Mouse (Mus musculus): ENCODE data around the gene Slc35c1. TPM values are rescaled to one million over a fixed set of nuclear protein-coding genes. Genes with fewer than 3 reads are reported as not detected.

The Slc35c1 gene
- polyA plus RNA-seq, 1 experiment: 29.6 TPM

- no peaks in the 10 kb centered on the region for H3K36me3 ChIP-seq (ENCODE audit: control insufficient read depth, insufficient read depth, low read length)
- WGBS: 71% methylated on average over 2 of the region's 2 CpGs
- H3K4me3 ChIP-seq (ENCODE audit: insufficient read depth, low read depth, low read length): no peak overlapping the region
- no peak overlapping the region for H3K27ac ChIP-seq (ENCODE audit: insufficient read depth, low read depth, low read length)
- TF ChIP-seq POLR2A (IDR thresholded peaks at IDR 0.05; ENCODE audit: low read depth, low read length): no peak
- TF ChIP-seq CTCF (conservative IDR thresholded peaks at IDR 0.05; ENCODE audit: insufficient read depth, insufficient read length, low read depth, low read length): no peak
- H3K27me3 ChIP-seq (replicated peaks; ENCODE audit: control insufficient read depth, insufficient read depth, low read length): no peaks in the 10 kb centered on the region
- H3K4me1 ChIP-seq (ENCODE audit: control insufficient read depth, insufficient read depth, low read length): peaks cover 48% of the 10 kb centered on the region
- DNase-seq: no peak
Observed at GRCm38 (mm10) chr2:92430089-92430488, 30.2 kb downstream of the Slc35c1 start.

- no peak overlapping the region for H3K4me3 ChIP-seq (ENCODE audit: insufficient read depth, low read depth, low read length)
- no peaks in the 10 kb centered on the region for H3K36me3 ChIP-seq (ENCODE audit: control insufficient read depth, insufficient read depth, low read length)
- TF ChIP-seq POLR2A (IDR thresholded peaks at IDR 0.05; ENCODE audit: low read depth, low read length) (peak; percentile 6), CTCF (conservative IDR thresholded peaks at IDR 0.05; ENCODE audit: insufficient read depth, insufficient read length, low read depth, low read length) (no peak)
- no peaks in the 10 kb centered on the region for H3K27me3 ChIP-seq (replicated peaks; ENCODE audit: control insufficient read depth, insufficient read depth, low read length)
- H3K4me1 ChIP-seq (ENCODE audit: control insufficient read depth, insufficient read depth, low read length): peaks cover 57% of the 10 kb centered on the region
- WGBS: 21% methylated on average over 6 of the region's 6 CpGs
- peak overlapping the region; percentile 87 for H3K27ac ChIP-seq (ENCODE audit: insufficient read depth, low read depth, low read length)
- DNase-seq: peak; percentile 91
Observed at GRCm38 (mm10) chr2:92427882-92428281, 32.5 kb downstream of the Slc35c1 start.

GRCm38 (mm10) chr2:92426426-92426825 is 33.9 kb downstream of the Slc35c1 start:
- Histone ChIP-seq H3K4me1 (ENCODE audit: control insufficient read depth, insufficient read depth, low read length) (peaks cover 58% of the 10 kb centered on the region), H3K4me3 (ENCODE audit: insufficient read depth, low read depth, low read length) (no peak overlapping the region), H3K36me3 (ENCODE audit: control insufficient read depth, insufficient read depth, low read length) (no peaks in the 10 kb centered on the region), H3K27ac (ENCODE audit: insufficient read depth, low read depth, low read length) (peak overlapping the region; percentile 62), H3K27me3 (replicated peaks; ENCODE audit: control insufficient read depth, insufficient read depth, low read length) (no peaks in the 10 kb centered on the region)
- peak; percentile 60 for DNase-seq
- TF ChIP-seq POLR2A (IDR thresholded peaks at IDR 0.05; ENCODE audit: low read depth, low read length) (no peak), CTCF (conservative IDR thresholded peaks at IDR 0.05; ENCODE audit: insufficient read depth, insufficient read length, low read depth, low read length) (no peak)
- 46% methylated on average over 3 of the region's 3 CpGs for WGBS

- H3K4me3 ChIP-seq (ENCODE audit: insufficient read depth, low read depth, low read length): no peak overlapping the region
- no peak for DNase-seq
- no peaks in the 10 kb centered on the region for H3K27me3 ChIP-seq (replicated peaks; ENCODE audit: control insufficient read depth, insufficient read depth, low read length)
- no peak for TF ChIP-seq POLR2A (IDR thresholded peaks at IDR 0.05; ENCODE audit: low read depth, low read length)
- no peak for TF ChIP-seq CTCF (conservative IDR thresholded peaks at IDR 0.05; ENCODE audit: insufficient read depth, insufficient read length, low read depth, low read length)
- peaks cover 56% of the 10 kb centered on the region for H3K4me1 ChIP-seq (ENCODE audit: control insufficient read depth, insufficient read depth, low read length)
- 83% methylated on average over 4 of the region's 4 CpGs for WGBS
- peak overlapping the region; percentile 79; the same call in 1 of the 2 replicates for H3K27ac ChIP-seq (ENCODE audit: insufficient read depth, low read depth, low read length)
- no peaks in the 10 kb centered on the region for H3K36me3 ChIP-seq (ENCODE audit: control insufficient read depth, insufficient read depth, low read length)
Observed at GRCm38 (mm10) chr2:92425366-92425765, 35.0 kb downstream of the Slc35c1 start.

GRCm38 (mm10) chr2:92424462-92425308 is 35.7 kb downstream of the Slc35c1 start:
- peak overlapping the region; percentile 79 for H3K27ac ChIP-seq (ENCODE audit: insufficient read depth, low read depth, low read length)
- H3K36me3 ChIP-seq (ENCODE audit: control insufficient read depth, insufficient read depth, low read length): no peaks in the 10 kb centered on the region
- H3K4me1 ChIP-seq (ENCODE audit: control insufficient read depth, insufficient read depth, low read length): peaks cover 59% of the 10 kb centered on the region
- H3K4me3 ChIP-seq (ENCODE audit: insufficient read depth, low read depth, low read length): no peak overlapping the region
- peak; percentile 65 for DNase-seq
- 69% methylated on average over 9 of the region's 9 CpGs for WGBS
- TF ChIP-seq POLR2A (IDR thresholded peaks at IDR 0.05; ENCODE audit: low read depth, low read length) (no peak), CTCF (conservative IDR thresholded peaks at IDR 0.05; ENCODE audit: insufficient read depth, insufficient read length, low read depth, low read length) (no peak)
- no peaks in the 10 kb centered on the region for H3K27me3 ChIP-seq (replicated peaks; ENCODE audit: control insufficient read depth, insufficient read depth, low read length)

GRCm38 (mm10) chr2:92423702-92424461 is 36.5 kb downstream of the Slc35c1 start:
- Histone ChIP-seq H3K4me1 (ENCODE audit: control insufficient read depth, insufficient read depth, low read length) (peaks cover 59% of the 10 kb centered on the region), H3K27me3 (replicated peaks; ENCODE audit: control insufficient read depth, insufficient read depth, low read length) (no peaks in the 10 kb centered on the region)
- 29% methylated on average over 9 of the region's 9 CpGs for WGBS

GRCm38 (mm10) chr2:92423156-92423555 is 37.2 kb downstream of the Slc35c1 start:
- DNase-seq: no peak
- peaks cover 57% of the 10 kb centered on the region for H3K4me1 ChIP-seq (ENCODE audit: control insufficient read depth, insufficient read depth, low read length)
- H3K27ac ChIP-seq (ENCODE audit: insufficient read depth, low read depth, low read length): peak overlapping the region; percentile 86
- TF ChIP-seq CTCF (conservative IDR thresholded peaks at IDR 0.05; ENCODE audit: insufficient read depth, insufficient read length, low read depth, low read length) (no peak), POLR2A (IDR thresholded peaks at IDR 0.05; ENCODE audit: low read depth, low read length) (no peak)
- WGBS: 84% methylated on average over 9 of the region's 9 CpGs
- no peaks in the 10 kb centered on the region for H3K27me3 ChIP-seq (replicated peaks; ENCODE audit: control insufficient read depth, insufficient read depth, low read length)
- H3K4me3 ChIP-seq (ENCODE audit: insufficient read depth, low read depth, low read length): no peak overlapping the region
- no peaks in the 10 kb centered on the region; the same call in 1 of the 2 replicates for H3K36me3 ChIP-seq (ENCODE audit: control insufficient read depth, insufficient read depth, low read length)

More at GRCm38 (mm10) chr2:92423702-92424461, 36.5 kb downstream of the Slc35c1 start:
- H3K36me3 ChIP-seq (ENCODE audit: control insufficient read depth, insufficient read depth, low read length): no peaks in the 10 kb centered on the region; the same call in 1 of the 2 replicates
- TF ChIP-seq CTCF (conservative IDR thresholded peaks at IDR 0.05; ENCODE audit: insufficient read depth, insufficient read length, low read depth, low read length) (no peak), POLR2A (IDR thresholded peaks at IDR 0.05; ENCODE audit: low read depth, low read length) (no peak)
- H3K27ac ChIP-seq (ENCODE audit: insufficient read depth, low read depth, low read length): peak overlapping the region; percentile 86
- H3K4me3 ChIP-seq (ENCODE audit: insufficient read depth, low read depth, low read length): no peak overlapping the region
- peak; percentile 99 for DNase-seq

Measured in kidney, adult 2 months (tissue).